Mouse (Mus musculus): Measurements from ENCODE around the gene Fgfr2. TPM values are rescaled to one million over a fixed set of nuclear protein-coding genes. Genes with fewer than 3 reads are reported as not detected.
A peak's percentile ranks its signal among the peaks of the same experiment; 100 is the strongest.
"Not testable (repeated sequence)": the region's sequence is repeated elsewhere in the genome, so short reads cannot be mapped to it uniquely, and the experiment has no call there.

Fgfr2 gene
- polyA plus RNA-seq, 1 experiment from 2014 or later: 34.1 TPM

- H3K27me3 ChIP-seq (replicated peaks): no peaks in the 10 kb centered on the region
- no peak for ATAC-seq (ENCODE audit: insufficient number of reproducible peaks, low FRiP score)
- H3K9me3 ChIP-seq (replicated peaks): no peaks in the 10 kb centered on the region
- no peak overlapping the region for H3K4me2 ChIP-seq
- H3K9ac ChIP-seq: no peak overlapping the region
- H3K27ac ChIP-seq (ENCODE audit: poor library complexity, severe bottlenecking): no peak overlapping the region
- peaks cover 15% of the 10 kb centered on the region for H3K36me3 ChIP-seq
- H3K4me1 ChIP-seq (replicated peaks): peaks cover 4% of the 10 kb centered on the region; the same call in 1 of the 2 replicates
- H3K4me3 ChIP-seq: no peak overlapping the region
- 77% methylated on average over 3 of the region's 3 CpGs for WGBS
Measured at GRCm38 (mm10) chr7:130493346-130493745, 2629.8 kb downstream of the Fgfr2 start.

DNA sequence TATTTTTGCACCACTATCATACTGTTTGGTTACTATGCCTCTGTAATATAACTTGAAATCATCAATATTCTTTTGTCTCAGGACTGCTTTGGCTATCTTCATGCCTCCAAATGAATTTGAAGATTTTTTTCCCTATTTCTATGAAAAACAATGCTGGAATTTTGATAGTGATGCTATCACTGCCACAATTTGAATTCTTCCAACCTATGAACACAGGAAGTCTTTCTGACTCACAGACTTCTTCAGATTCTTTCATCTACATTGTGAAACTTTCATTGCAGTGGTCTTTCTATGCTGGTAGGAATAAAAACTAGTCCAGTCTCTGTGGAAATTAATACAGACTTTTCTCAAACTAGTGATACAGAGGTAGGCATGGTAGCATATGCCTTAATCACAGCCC is 2631.1 kb downstream of the Fgfr2 start:
- Histone ChIP-seq H3K4me3 (no peak overlapping the region), H3K36me3 (peaks cover 23% of the 10 kb centered on the region), H3K27ac (ENCODE audit: poor library complexity, severe bottlenecking) (no peak overlapping the region), H3K27me3 (replicated peaks) (no peaks in the 10 kb centered on the region), H3K4me2 (no peak overlapping the region), H3K4me1 (replicated peaks) (no peaks in the 10 kb centered on the region), H3K9me3 (replicated peaks) (0 out of 2 replicates have a peak, but pooled peaks cover 2% of the 10 kb centered on the region), H3K9ac (no peak overlapping the region)
- no peak for ATAC-seq (ENCODE audit: insufficient number of reproducible peaks, low FRiP score)

DNA sequence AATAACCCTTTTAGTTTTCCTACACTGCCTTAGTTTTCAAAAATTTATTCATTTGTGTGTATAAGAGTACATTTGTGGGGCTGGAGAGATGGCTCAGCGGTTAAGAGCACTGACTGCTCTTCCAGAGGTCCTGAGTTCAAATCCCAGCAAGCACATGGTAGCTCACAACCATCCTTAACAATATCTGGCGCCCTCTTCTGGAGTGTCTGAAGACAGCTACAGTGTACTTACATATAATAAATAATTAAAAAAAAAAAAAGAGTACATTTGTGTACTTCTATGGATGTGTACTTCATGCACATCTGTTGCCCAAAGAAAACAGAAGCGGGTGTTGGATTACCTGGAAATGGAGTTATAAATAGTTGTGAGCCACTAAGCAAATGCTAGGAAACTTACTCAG is 2644.1 kb downstream of the Fgfr2 start:
- not testable (repeated sequence) for ATAC-seq (ENCODE audit: insufficient number of reproducible peaks, low FRiP score); H3K4me2 ChIP-seq; H3K4me1 ChIP-seq (replicated peaks); H3K9ac ChIP-seq; H3K27ac ChIP-seq (ENCODE audit: poor library complexity, severe bottlenecking); H3K9me3 ChIP-seq (replicated peaks); H3K27me3 ChIP-seq (replicated peaks); H3K4me3 ChIP-seq
- 87% methylated on average over 3 of the region's 3 CpGs for WGBS
- peaks cover 28% of the 10 kb centered on the region; the same call in 1 of the 2 replicates for H3K36me3 ChIP-seq

GRCm38 (mm10) chr7:130475970-130476369 is 2647.2 kb downstream of the Fgfr2 start:
- no peak overlapping the region for H3K27ac ChIP-seq (ENCODE audit: poor library complexity, severe bottlenecking)
- no peaks in the 10 kb centered on the region for H3K4me1 ChIP-seq (replicated peaks)
- 35% methylated on average over 2 of the region's 2 CpGs for WGBS
- peaks cover 24% of the 10 kb centered on the region; the same call in 1 of the 2 replicates for H3K36me3 ChIP-seq
- H3K4me2 ChIP-seq: no peak overlapping the region
- no peaks in the 10 kb centered on the region for H3K27me3 ChIP-seq (replicated peaks)
- no peak overlapping the region for H3K4me3 ChIP-seq
- 0 out of 2 replicates have a peak, but pooled peaks have one; percentile 69 for ATAC-seq (ENCODE audit: insufficient number of reproducible peaks, low FRiP score)
- H3K9ac ChIP-seq: no peak overlapping the region
- H3K9me3 ChIP-seq (replicated peaks): no peaks in the 10 kb centered on the region

GRCm38 (mm10) chr7:130473881-130474280 is 2649.3 kb downstream of the Fgfr2 start:
- WGBS: 79% methylated on average over 3 of the region's 3 CpGs
- no peak overlapping the region for H3K27ac ChIP-seq (ENCODE audit: poor library complexity, severe bottlenecking)
- ATAC-seq (ENCODE audit: insufficient number of reproducible peaks, low FRiP score): no peak
- H3K4me3 ChIP-seq: no peak overlapping the region
- H3K4me1 ChIP-seq (replicated peaks): no peaks in the 10 kb centered on the region
- H3K36me3 ChIP-seq: peaks cover 9% of the 10 kb centered on the region; the same call in 1 of the 2 replicates
- no peaks in the 10 kb centered on the region for H3K9me3 ChIP-seq (replicated peaks)
- no peak overlapping the region for H3K9ac ChIP-seq
- no peak overlapping the region for H3K4me2 ChIP-seq
- no peaks in the 10 kb centered on the region for H3K27me3 ChIP-seq (replicated peaks)

GRCm38 (mm10) chr7:130472683-130473082 is 2650.5 kb downstream of the Fgfr2 start:
- ATAC-seq (ENCODE audit: insufficient number of reproducible peaks, low FRiP score): no peak
- no peak overlapping the region for H3K27ac ChIP-seq (ENCODE audit: poor library complexity, severe bottlenecking)
- no peak overlapping the region for H3K9ac ChIP-seq
- 0 out of 2 replicates have a peak, but pooled peaks cover 2% of the 10 kb centered on the region for H3K4me1 ChIP-seq (replicated peaks)
- H3K27me3 ChIP-seq (replicated peaks): no peaks in the 10 kb centered on the region
- H3K4me3 ChIP-seq: no peak overlapping the region
- WGBS: 86% methylated on average over 6 of the region's 6 CpGs
- no peaks in the 10 kb centered on the region for H3K9me3 ChIP-seq (replicated peaks)
- H3K36me3 ChIP-seq: peaks cover 9% of the 10 kb centered on the region; the same call in 1 of the 2 replicates
- no peak overlapping the region for H3K4me2 ChIP-seq

DNA sequence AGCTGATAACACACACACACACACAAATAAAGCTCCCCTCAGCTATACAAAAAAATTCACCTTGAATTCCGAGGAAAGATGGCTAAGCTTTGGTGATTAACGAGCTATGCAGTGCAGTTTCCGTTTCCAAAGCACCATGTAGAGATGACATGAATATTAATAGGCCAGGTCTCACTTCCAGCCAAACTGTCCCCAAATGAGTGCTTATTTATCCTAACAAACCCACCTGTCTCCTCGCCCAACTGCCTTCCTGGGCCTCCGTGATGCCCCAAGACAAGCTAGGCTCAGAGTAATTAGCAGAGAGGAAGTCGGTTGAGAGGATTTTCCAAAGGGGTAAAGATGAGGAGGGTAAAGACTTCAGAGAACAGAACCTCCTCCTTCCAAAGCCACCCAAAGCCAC is 2652.1 kb downstream of the Fgfr2 start:
- no peak overlapping the region for H3K4me3 ChIP-seq
- WGBS: 67% methylated on average over 6 of the region's 6 CpGs
- peaks cover 7% of the 10 kb centered on the region for H3K4me1 ChIP-seq (replicated peaks)
- H3K27ac ChIP-seq (ENCODE audit: poor library complexity, severe bottlenecking): no peak overlapping the region
- H3K27me3 ChIP-seq (replicated peaks): no peaks in the 10 kb centered on the region
- no peak overlapping the region for H3K9ac ChIP-seq
- H3K4me2 ChIP-seq: no peak overlapping the region
- no peak for ATAC-seq (ENCODE audit: insufficient number of reproducible peaks, low FRiP score)
- H3K9me3 ChIP-seq (replicated peaks): no peaks in the 10 kb centered on the region
- peaks cover 10% of the 10 kb centered on the region for H3K36me3 ChIP-seq

DNA sequence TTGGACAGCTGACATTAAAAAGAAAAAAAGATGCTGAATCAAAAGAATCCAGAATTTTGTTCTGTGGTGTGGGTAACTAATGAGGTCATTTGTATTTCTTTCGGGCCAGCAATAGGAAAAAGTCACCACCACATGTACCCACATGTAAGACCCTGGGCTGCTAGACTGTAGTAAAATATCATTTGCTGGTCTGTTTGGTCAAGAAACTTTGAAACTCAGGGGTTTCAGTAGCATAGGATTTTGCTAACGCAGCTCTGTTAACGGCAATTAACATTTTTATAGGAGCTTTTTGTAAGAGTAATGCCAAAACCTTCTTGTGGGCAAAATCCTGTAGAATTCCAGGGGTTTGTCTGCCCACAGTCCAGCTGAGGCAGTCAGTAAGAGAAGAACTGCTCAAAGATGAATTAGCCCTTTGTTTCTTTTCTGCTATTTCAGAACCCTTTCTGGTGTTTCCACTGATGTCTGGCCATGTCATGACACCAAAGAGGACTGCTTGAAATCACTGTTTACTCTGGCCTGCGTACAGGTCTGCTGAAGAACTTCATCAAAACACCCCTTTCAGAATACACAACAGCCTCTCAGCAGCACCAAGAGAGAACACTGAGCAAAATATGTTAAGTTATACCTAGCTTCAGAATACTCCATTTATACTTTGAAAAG is 2667.4 kb downstream of the Fgfr2 start:
- Histone ChIP-seq H3K4me3 (no peak overlapping the region), H3K27ac (ENCODE audit: poor library complexity, severe bottlenecking) (peak overlapping the region; percentile 31; the same call in 1 of the 2 replicates), H3K27me3 (replicated peaks) (no peaks in the 10 kb centered on the region), H3K36me3 (peaks cover 54% of the 10 kb centered on the region), H3K4me1 (replicated peaks) (peaks cover 10% of the 10 kb centered on the region), H3K9me3 (replicated peaks) (no peaks in the 10 kb centered on the region), H3K4me2 (no peak overlapping the region), H3K9ac (no peak overlapping the region)
- no peak for ATAC-seq (ENCODE audit: insufficient number of reproducible peaks, low FRiP score)
- 72% methylated on average over 4 of the region's 4 CpGs for WGBS

GRCm38 (mm10) chr7:130454226-130454625 is 2668.9 kb downstream of the Fgfr2 start:
- ATAC-seq (ENCODE audit: insufficient number of reproducible peaks, low FRiP score): no peak
- H3K9me3 ChIP-seq (replicated peaks): no peaks in the 10 kb centered on the region
- no peaks in the 10 kb centered on the region for H3K27me3 ChIP-seq (replicated peaks)
- H3K36me3 ChIP-seq: peaks cover 54% of the 10 kb centered on the region
- no peak overlapping the region for H3K4me3 ChIP-seq
- H3K4me2 ChIP-seq: no peak overlapping the region
- WGBS: 78% methylated on average over 3 of the region's 3 CpGs
- H3K4me1 ChIP-seq (replicated peaks): peaks cover 10% of the 10 kb centered on the region
- no peak overlapping the region for H3K27ac ChIP-seq (ENCODE audit: poor library complexity, severe bottlenecking)
- no peak overlapping the region for H3K9ac ChIP-seq

- Histone ChIP-seq H3K4me2 (no peak overlapping the region), H3K9me3 (replicated peaks) (no peaks in the 10 kb centered on the region), H3K4me1 (replicated peaks) (0 out of 2 replicates have a peak, but pooled peaks cover 2% of the 10 kb centered on the region), H3K27ac (ENCODE audit: poor library complexity, severe bottlenecking) (no peak overlapping the region), H3K9ac (no peak overlapping the region), H3K4me3 (no peak overlapping the region), H3K27me3 (replicated peaks) (no peaks in the 10 kb centered on the region), H3K36me3 (0 out of 2 replicates have a peak, but pooled peaks cover 3% of the 10 kb centered on the region)
- 91% methylated on average over 5 of the region's 5 CpGs for WGBS
- ATAC-seq (ENCODE audit: insufficient number of reproducible peaks, low FRiP score): no peak
Measured at GRCm38 (mm10) chr7:130435776-130436175, 2687.4 kb downstream of the Fgfr2 start.

- Histone ChIP-seq H3K9ac (no peak overlapping the region), H3K36me3 (no peaks in the 10 kb centered on the region), H3K9me3 (replicated peaks) (no peaks in the 10 kb centered on the region), H3K27me3 (replicated peaks) (no peaks in the 10 kb centered on the region), H3K4me1 (replicated peaks) (peaks cover 6% of the 10 kb centered on the region; the same call in 1 of the 2 replicates), H3K27ac (ENCODE audit: poor library complexity, severe bottlenecking) (no peak overlapping the region), H3K4me3 (no peak overlapping the region), H3K4me2 (no peak overlapping the region)
- WGBS: 81% methylated on average over 2 of the region's 2 CpGs
- no peak for ATAC-seq (ENCODE audit: insufficient number of reproducible peaks, low FRiP score)
Measured at GRCm38 (mm10) chr7:130432141-130432540, 2691.0 kb downstream of the Fgfr2 start.
